Mouse (Mus musculus): ENCODE data around the gene Ildr2. TPM values are rescaled to one million over a fixed set of nuclear protein-coding genes. Genes with fewer than 3 reads are reported as not detected.

Gene Ildr2
- total and polyA plus RNA-seq, 3 experiments: not detected

- no peaks in the 10 kb centered on the region for H3K36me3 ChIP-seq (replicated peaks in 1 of 2; ENCODE audit: control insufficient read depth in 1 of 2, insufficient read depth in 1 of 2, low read length in 1 of 2)
- H3K4me1 ChIP-seq (ENCODE audit: control insufficient read depth in 1 of 2, insufficient read depth in 2 of 2): no peaks in the 10 kb centered on the region
- H3K4me2 ChIP-seq (ENCODE audit: insufficient read depth, low read depth, poor library complexity, severe bottlenecking): no peak overlapping the region
- peak; percentile 21 for DNase-seq (ENCODE audit: extremely low read depth)
- no peak for TF ChIP-seq IRF4 (IDR thresholded peaks at IDR 0.05; ENCODE audit: low read depth, low read length)
- no peak for TF ChIP-seq MYC (IDR thresholded peaks at IDR 0.05; ENCODE audit: low read depth, low read length)
- no peak for TF ChIP-seq ELF1 (IDR thresholded peaks at IDR 0.05; ENCODE audit: low read depth, low read length)
- peak in 1 of 2 experiments; percentile 70; a peak in 2 of 4 replicates for TF ChIP-seq CTCF (conservative IDR thresholded peaks at IDR 0.05 in 1 of 2, IDR thresholded peaks at IDR 0.05 in 1 of 2; ENCODE audit: low read depth in 2 of 2, low read length in 2 of 2)
- TF ChIP-seq TBP (conservative IDR thresholded peaks at IDR 0.05; ENCODE audit: low read depth, low read length): no peak
- no peak for TF ChIP-seq JUND (conservative IDR thresholded peaks at IDR 0.05; ENCODE audit: low read depth, low read length)
- peak; percentile 66 for TF ChIP-seq SMC3 (IDR thresholded peaks at IDR 0.05; ENCODE audit: low read depth, low read length)
- no peak for TF ChIP-seq KAT2A (IDR thresholded peaks at IDR 0.05; ENCODE audit: insufficient replicate concordance, low read length)
- TF ChIP-seq RAD21 (IDR thresholded peaks at IDR 0.05; ENCODE audit: low read depth, low read length): peak; percentile 69
- TF ChIP-seq NELFE (IDR thresholded peaks at IDR 0.05; ENCODE audit: low read depth, low read length): no peak
- TF ChIP-seq POLR2AphosphoS2 (IDR thresholded peaks at IDR 0.05; ENCODE audit: low read depth, low read length): no peak
- TF ChIP-seq POLR2A (IDR thresholded peaks at IDR 0.05; ENCODE audit: low read depth, low read length): no peak
- no peaks in the 10 kb centered on the region for H3K79me2 ChIP-seq (replicated peaks; ENCODE audit: control insufficient read depth, extremely low read depth, insufficient read depth, poor library complexity, severe bottlenecking)
- no peak overlapping the region for H3K27ac ChIP-seq (ENCODE audit: insufficient read depth, low read depth)
- dilution Hi-C loops (cut with MboI; ENCODE audit: extremely low pct_ligation_motif_present, extremely low pct_unique_long_range_greater_than_20kb, low sequenced_read_pairs): no loop called here
- no peak overlapping the region for H3K4me3 ChIP-seq (replicated peaks in 1 of 3; ENCODE audit: low read depth in 2 of 3, low read length in 2 of 3, poor library complexity in 1 of 3)
- H3K9ac ChIP-seq (ENCODE audit: insufficient read depth, low read depth): no peak overlapping the region
- in situ Hi-C loops (cut with MboI; ENCODE audit: low pct_ligation_motif_present, low pct_unique_long_range_greater_than_20kb, low sequenced_read_pairs): no loop called here
- H3K9me3 ChIP-seq (replicated peaks; ENCODE audit: low read length): no peaks in the 10 kb centered on the region
- H3K27me3 ChIP-seq (replicated peaks): no peaks in the 10 kb centered on the region
Observed at GRCm38 (mm10) chr1:166214181-166214580, 39.8 kb upstream of the Ildr2 start.

DNA sequence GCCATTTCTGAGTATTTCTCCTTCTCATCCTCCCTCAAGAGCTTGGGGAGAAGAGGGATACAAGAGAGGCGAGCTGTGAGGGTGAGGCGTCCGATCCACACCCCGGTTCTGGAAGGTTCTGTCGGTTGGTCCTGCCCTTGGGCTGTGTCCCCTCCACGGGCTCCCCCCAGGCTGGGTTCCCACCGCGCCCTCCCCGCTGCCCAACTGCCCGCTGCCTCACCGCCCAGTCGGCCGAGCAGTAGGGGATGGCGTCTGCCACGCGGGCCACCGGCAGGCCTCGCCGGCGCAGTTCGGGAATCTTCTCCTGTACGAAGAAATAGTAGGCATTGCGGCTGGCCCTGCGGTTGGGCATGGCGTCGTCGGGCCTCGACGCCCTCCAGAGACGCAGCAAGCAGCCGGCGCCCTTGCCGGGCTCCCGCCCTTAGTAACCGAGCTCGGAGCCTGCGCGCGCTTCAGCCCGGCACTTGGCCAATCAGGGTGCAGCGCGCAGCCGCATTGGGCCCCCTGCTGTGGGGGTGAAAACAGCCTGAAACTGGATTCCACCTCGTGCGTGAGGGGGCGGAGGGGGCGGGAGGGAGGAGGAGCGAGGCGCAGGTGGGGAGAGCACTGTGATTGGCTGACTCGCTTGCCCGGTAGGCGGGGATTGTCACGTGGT lies 15.5 kb upstream of the Ildr2 start, which contains the start of gene Mael:
Mael (minus strand) TSS at position 433 of the 655 bp plus-strand sequence.
- no peak for DNase-seq (ENCODE audit: extremely low read depth)

More for the DNA sequence above, 15.5 kb upstream of the Ildr2 start, which contains the start of gene Mael:
- dilution Hi-C loops (cut with MboI; ENCODE audit: extremely low pct_ligation_motif_present, extremely low pct_unique_long_range_greater_than_20kb, low sequenced_read_pairs) (no loop called here), in situ Hi-C loops (cut with MboI; ENCODE audit: low pct_ligation_motif_present, low pct_unique_long_range_greater_than_20kb, low sequenced_read_pairs) (no loop called here)
- no peaks in the 10 kb centered on the region for H3K4me1 ChIP-seq (ENCODE audit: control insufficient read depth in 1 of 2, insufficient read depth in 2 of 2)
- no peaks in the 10 kb centered on the region for H3K27me3 ChIP-seq (replicated peaks)
- H3K4me2 ChIP-seq (ENCODE audit: insufficient read depth, low read depth, poor library complexity, severe bottlenecking): no peak within 1 kb of the TSS
- no peak within 1 kb of the TSS for H3K9ac ChIP-seq (ENCODE audit: insufficient read depth, low read depth)
- H3K4me3 ChIP-seq (replicated peaks in 1 of 3; ENCODE audit: low read depth in 2 of 3, low read length in 2 of 3, poor library complexity in 1 of 3): no peak within 1 kb of the TSS
- no peaks in the 10 kb centered on the region for H3K36me3 ChIP-seq (replicated peaks in 1 of 2; ENCODE audit: control insufficient read depth in 1 of 2, insufficient read depth in 1 of 2, low read length in 1 of 2)
- H3K9me3 ChIP-seq (replicated peaks; ENCODE audit: low read length): peaks cover 2% of the 10 kb centered on the region
- no peaks in the 10 kb centered on the region for H3K79me2 ChIP-seq (replicated peaks; ENCODE audit: control insufficient read depth, extremely low read depth, insufficient read depth, poor library complexity, severe bottlenecking)
- TF ChIP-seq SIN3A (IDR thresholded peaks at IDR 0.05; ENCODE audit: low read length): no peak
- TF ChIP-seq E2F4 (IDR thresholded peaks at IDR 0.05; ENCODE audit: insufficient replicate concordance, low read depth, low read length): no peak
- no peak for TF ChIP-seq USF2 (conservative IDR thresholded peaks at IDR 0.05; ENCODE audit: low read depth, low read length)
- no peak for TF ChIP-seq CHD2 (IDR thresholded peaks at IDR 0.05; ENCODE audit: low read length)
- no peak for TF ChIP-seq RAD21 (IDR thresholded peaks at IDR 0.05; ENCODE audit: low read depth, low read length)
- TF ChIP-seq POLR2AphosphoS2 (IDR thresholded peaks at IDR 0.05; ENCODE audit: low read depth, low read length): no peak
- no peak for TF ChIP-seq PAX5 (IDR thresholded peaks at IDR 0.05; ENCODE audit: low read length)
- no peak within 1 kb of the TSS for H3K27ac ChIP-seq (ENCODE audit: insufficient read depth, low read depth)

All from CH12.LX (cell line).